Mouse (Mus musculus) CH12.LX (cell line): ENCODE results near the gene Mrps16.
A peak's percentile ranks its signal among the peaks of the same experiment; 100 is the strongest.

Experiments
- CHD1 ChIP-seq: IDR thresholded peaks from 2 replicates; pipeline ENCODE4 v1.6.1; 2012; ENCODE audit warnings: low read depth, low read length, improper control_type of control experiment, inconsistent platforms
- CTCF ChIP-seq, 2 experiments: IDR thresholded peaks in 1 of 2; conservative IDR thresholded peaks in 1 of 2; 2 replicates each; pipeline ENCODE4 v1.5.1; 2011 to 2012; ENCODE audit warnings: low read depth in 2 of 2, low read length in 2 of 2, improper control_type of control experiment in 1 of 2, inconsistent platforms in 1 of 2, mild to moderate bottlenecking in 1 of 2, moderate library complexity in 1 of 2
- USF1 ChIP-seq: IDR thresholded peaks from 2 replicates; pipeline ENCODE4 v1.6.1; 2014; ENCODE audit warnings: low read depth, mild to moderate bottlenecking, inconsistent platforms, low read length, improper control_type of control experiment

DNA sequence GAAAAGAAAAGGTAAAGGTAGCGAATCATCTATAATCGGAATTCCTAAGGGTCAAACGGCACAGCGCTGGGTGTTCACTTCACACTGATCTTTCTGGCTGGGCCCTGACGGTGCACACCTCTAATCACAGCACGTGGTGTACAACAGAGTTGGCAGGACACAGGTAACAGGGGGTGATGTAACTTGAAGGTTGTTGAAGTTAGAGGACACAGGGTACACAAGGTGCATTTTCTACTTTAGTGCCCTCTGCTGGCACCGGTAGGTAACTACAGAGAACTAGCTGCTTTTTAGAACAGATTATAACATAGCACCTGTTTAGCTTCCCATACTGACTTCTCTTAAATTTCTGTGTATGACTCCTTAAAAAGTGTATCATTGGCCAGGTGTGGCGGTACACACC is 53.3 kb downstream of the Mrps16 start:
- TF ChIP-seq CTCF (conservative IDR thresholded peaks at IDR 0.05 in 1 of 2, IDR thresholded peaks at IDR 0.05 in 1 of 2; ENCODE audit: low read depth in 2 of 2, low read length in 2 of 2) (peak; percentile 50 to 58), USF1 (no peak), CHD1 (no peak)
